In genomic region chr6:120822307-120822928, GRCm38 (mm10) we compare ENCODE assay signal across 8 mouse cellular contexts. TPM values are rescaled to one million over a fixed set of nuclear protein-coding genes. Genes with fewer than 3 reads are reported as not detected.
A peak's percentile ranks its signal among the peaks of the same experiment; 100 is the strongest.
DNase-seq lines count a peak whose midpoint lies in the region; ATAC-seq and TF ChIP-seq lines count a peak whose summit lies in the region.

Atp6v1e1 (minus strand) TSS chr6:120822793.

- peak within 1 kb of the TSS; percentile 83 for H3K9ac ChIP-seq in heart, embryonic 11.5 days (ENCODE audit: low read depth, low read length)
- H3K9ac ChIP-seq in kidney, embryonic 16.5 days (replicated peaks; ENCODE audit: low read length), result peak within 1 kb of the TSS; percentile 92
- H3K9ac ChIP-seq in liver, adult 2 months (ENCODE audit: low read depth, low read length), result peak within 1 kb of the TSS; percentile 98

- H3K4me3 ChIP-seq in heart, embryonic 11.5 days (ENCODE audit: low read depth, low read length), result peak within 1 kb of the TSS; percentile 71
- H3K4me3 ChIP-seq in kidney, embryonic 16.5 days (ENCODE audit: low read length), result peak within 1 kb of the TSS; percentile 99
- H3K4me3 ChIP-seq in liver, adult 2 months (ENCODE audit: insufficient read depth, low read depth, low read length), result peak within 1 kb of the TSS; percentile 99
- H3K4me3 ChIP-seq in myocyte, result peak within 1 kb of the TSS; percentile 91

- peak; percentile 92 for ATAC-seq in erythroblast, adult 5-6 weeks (replicated peaks; ENCODE audit: low FRiP score, poor library complexity, severe bottlenecking)
- ATAC-seq in heart, embryonic 11.5 days (replicated peaks; ENCODE audit: insufficient number of reproducible peaks, low FRiP score, low TSS enrichment), result peak; percentile 91
- ATAC-seq in kidney, embryonic 16.5 days (ENCODE audit: low FRiP score, low TSS enrichment), result peak; percentile 99

- TF ChIP-seq POLR2A in liver, adult 2 months (IDR thresholded peaks at IDR 0.05; ENCODE audit: extremely low read depth, insufficient read depth, low read length), result peak; percentile 88
- peak; percentile 69 for TF ChIP-seq POLR2A in myocyte (IDR thresholded peaks at IDR 0.05; ENCODE audit: insufficient read length, low read depth)

- no peak for TF ChIP-seq CTCF in liver, adult 2 months (IDR thresholded peaks at IDR 0.05; ENCODE audit: low read depth, low read length)

- WGBS in heart, embryonic 11.5 days (ENCODE audit: insufficient replicate concordance), result under 1% methylated on average over 41 of the region's 41 CpGs
- WGBS in kidney, embryonic 16.5 days, result under 1% methylated on average over 40 of the region's 41 CpGs
- under 1% methylated on average over 41 of the region's 41 CpGs for WGBS in liver, adult 2 months

- DNase-seq in B cell, adult 2 months, result peak; percentile 95
- DNase-seq in brain, adult 2 months (ENCODE audit: low read depth, low spot score), result peak; percentile 98
- DNase-seq in liver, adult 2 months (ENCODE audit: extremely low read depth, low read depth, low spot score), result peak; percentile 94
- peak; percentile 97 for DNase-seq in splenic B cell, adult 2 months (ENCODE audit: low read depth, low spot score)

- no peaks in the 10 kb centered on the region for H3K27me3 ChIP-seq in heart, embryonic 11.5 days (ENCODE audit: control insufficient read depth, insufficient read depth, low read length)
- no peaks in the 10 kb centered on the region for H3K27me3 ChIP-seq in kidney, embryonic 16.5 days (ENCODE audit: insufficient read depth, low read length)
- H3K27me3 ChIP-seq in liver, adult 2 months (ENCODE audit: control insufficient read depth, insufficient read depth, low read length), result no peaks in the 10 kb centered on the region
- H3K27me3 ChIP-seq in myocyte (ENCODE audit: control insufficient read depth, insufficient read depth, insufficient read length), result peaks cover 1% of the 10 kb centered on the region
- H3K27me3 ChIP-seq in splenic B cell, adult 2 months (ENCODE audit: control insufficient read depth, insufficient read depth, low read length, poor library complexity, severe bottlenecking), result no peaks in the 10 kb centered on the region

- H3K36me3 ChIP-seq in heart, embryonic 11.5 days (ENCODE audit: control insufficient read depth, insufficient read depth, low read length), result peaks cover 14% of the 10 kb centered on the region
- H3K36me3 ChIP-seq in kidney, embryonic 16.5 days (ENCODE audit: insufficient read depth, low read length), result peaks cover 16% of the 10 kb centered on the region
- H3K36me3 ChIP-seq in liver, adult 2 months (ENCODE audit: control insufficient read depth, insufficient read depth, low read length), result peaks cover 10% of the 10 kb centered on the region; the same call in 1 of the 2 replicates
- H3K36me3 ChIP-seq in myocyte (ENCODE audit: control insufficient read depth, insufficient read depth), result no peaks in the 10 kb centered on the region
- peaks cover 6% of the 10 kb centered on the region; the same call in 1 of the 2 replicates for H3K36me3 ChIP-seq in splenic B cell, adult 2 months (ENCODE audit: control insufficient read depth, insufficient read depth, low read length, poor library complexity, severe bottlenecking)

- H3K4me2 ChIP-seq in heart, embryonic 11.5 days, result peak within 1 kb of the TSS; percentile 66
- H3K4me2 ChIP-seq in kidney, embryonic 16.5 days (replicated peaks; ENCODE audit: low read depth, low read length), result peak within 1 kb of the TSS; percentile 72
- peak within 1 kb of the TSS; percentile 83 for H3K4me2 ChIP-seq in myocyte (ENCODE audit: low read depth)

- H3ac ChIP-seq in myocyte (ENCODE audit: control insufficient read depth, insufficient read length), result peak within 1 kb of the TSS; percentile 48

- H3K4me1 ChIP-seq in heart, embryonic 11.5 days (ENCODE audit: control insufficient read depth, insufficient read depth, low read length), result peaks cover 4% of the 10 kb centered on the region; the same call in 1 of the 2 replicates
- peaks cover 10% of the 10 kb centered on the region for H3K4me1 ChIP-seq in kidney, embryonic 16.5 days (ENCODE audit: insufficient read depth, low read length)
- peaks cover 8% of the 10 kb centered on the region for H3K4me1 ChIP-seq in liver, adult 2 months (ENCODE audit: control insufficient read depth, insufficient read depth, low read length)

- peak within 1 kb of the TSS; percentile 90 for H3K27ac ChIP-seq in heart, embryonic 11.5 days (ENCODE audit: low read depth, low read length)
- H3K27ac ChIP-seq in kidney, embryonic 16.5 days (ENCODE audit: low read length), result peak within 1 kb of the TSS; percentile 97
- H3K27ac ChIP-seq in liver, adult 2 months (replicated peaks; ENCODE audit: insufficient read depth, low read depth, low read length), result peak within 1 kb of the TSS; percentile 95

- H3K79me2 ChIP-seq in liver, adult 2 months (ENCODE audit: control insufficient read depth, insufficient read depth, low read length), result peaks cover 15% of the 10 kb centered on the region; the same call in 1 of the 2 replicates
- peaks cover 50% of the 10 kb centered on the region for H3K79me2 ChIP-seq in myocyte (ENCODE audit: control insufficient read depth, insufficient read depth)

- H3K9me3 ChIP-seq in heart, embryonic 11.5 days (replicated peaks; ENCODE audit: control insufficient read depth, low read length), result 0 out of 2 replicates have a peak, but pooled peaks cover 2% of the 10 kb centered on the region
- H3K9me3 ChIP-seq in kidney, embryonic 16.5 days (ENCODE audit: low read length), result peaks cover 4% of the 10 kb centered on the region

TF ChIP-seq in myocyte, 11 proteins besides CTCF, POLR2A, EP300 and RAD21:
- TF ChIP-seq USF1 (IDR thresholded peaks at IDR 0.05; ENCODE audit: low read depth), result peak; percentile 36
- TF ChIP-seq SRF (IDR thresholded peaks at IDR 0.05; ENCODE audit: control insufficient read depth, insufficient read length, low read depth), result no peak
- TF ChIP-seq POLR2AphosphoS2 (IDR thresholded peaks at IDR 0.05; ENCODE audit: insufficient read length, low read depth), result peak; percentile 58

RNA-seq across cellular contexts. Expression of gene Atp6v1e1, which starts in this region (rescaled TPM):
- 131 and 140 TPM in 2 replicates for total RNA-seq in erythroblast, adult 5-6 weeks (2015; ENCODE audit: low replicate concordance)
- total RNA-seq in erythroblast, adult 5-6 weeks (2017; ENCODE audit: low replicate concordance), result 234 and 332 TPM in 2 replicates
- polyA plus RNA-seq in heart, embryonic 11.5 days (2014; fragmentation: Nextera tagmentation; extraction: Ambion mirVana), result 153 and 155 TPM in 2 replicates
- polyA plus RNA-seq in kidney, embryonic 16.5 days (2015; fragmentation: Nextera tagmentation; extraction: Ambion mirVana), result 176 and 188 TPM in 2 replicates
- 137 and 149 TPM in 2 replicates for total RNA-seq in liver, adult 2 months (2014; rRNA removed)
- 95.9 and 110 TPM in 2 replicates for polyA plus RNA-seq in liver, adult 2 months (2012; rRNA removed)
- 206 TPM for polyA plus RNA-seq in myocyte (2012; fragmentation: generic; extraction: Trizol)

Comparison
In these comparisons a context has a peak if more than half of its experiments do, and no peak if none do; other contexts are left out.
1. Peak in every context shown above with its lines: DNase-seq, ATAC-seq, H3K4me3 ChIP-seq and H3K27ac ChIP-seq.